Mouse (Mus musculus) midbrain, embryonic 12.5 days (tissue): ENCODE data around the gene Gpc4. TPM values are rescaled to one million over a fixed set of nuclear protein-coding genes. Genes with fewer than 3 reads are reported as not detected.

Experiments used
- ATAC-seq: fragments of 200-750 bp; cut with Nextera tagmentation; 2 replicates; pipeline ENCODE4 v1.8.0; 2017; ENCODE audit warnings: low read depth, moderate TSS enrichment, moderate library complexity; ENCODE audit not compliant: low FRiP score
- H3K27ac ChIP-seq: fragments of 300-500 bp; sonication (generic); replicated peaks from 2 replicates; pipeline ENCODE4 v1.5.1; 2016; ENCODE audit warnings: mild to moderate bottlenecking
- H3K27me3 ChIP-seq: fragments of 300-500 bp; sonication (generic); 2 replicates; pipeline ENCODE4 v1.6.1; 2016; ENCODE audit warnings: mild to moderate bottlenecking
- H3K36me3 ChIP-seq: fragments of 300-500 bp; sonication (generic); 2 replicates; pipeline ENCODE4 v1.6.1; 2016
- H3K4me1 ChIP-seq: fragments of 300-500 bp; sonication (generic); 2 replicates; pipeline ENCODE4 v1.6.1; 2016
- H3K4me2 ChIP-seq: fragments of 300-500 bp; sonication (generic); replicated peaks from 2 replicates; pipeline ENCODE4 v1.6.1; 2016; ENCODE audit warnings: mild to moderate bottlenecking, moderate library complexity
- H3K4me3 ChIP-seq: fragments of 300-500 bp; sonication (generic); 2 replicates; pipeline ENCODE4 v1.5.1; 2016; ENCODE audit warnings: mild to moderate bottlenecking
- H3K9ac ChIP-seq: fragments of 300-500 bp; sonication (generic); replicated peaks from 2 replicates; pipeline ENCODE4 v1.6.1; 2016; ENCODE audit warnings: mild to moderate bottlenecking, moderate library complexity
- H3K9me3 ChIP-seq: fragments of 300-500 bp; sonication (generic); 2 replicates; pipeline ENCODE4 v1.6.1; 2016; ENCODE audit warnings: mild to moderate bottlenecking
- WGBS: fragments of 180-500 bp; shearing (Covaris S2); methylation state at CpG from one replicate; pipeline ENCODE4 v1.1.7; 2016; 5-methylcytosine and 5-hydroxymethylcytosine counted together
- polyA plus RNA-seq: library from polyadenylated mRNA; unstranded; fragments of >200 nt; fragmentation: Nextera tagmentation; extraction: Ambion mirVana; gene quantifications from 2 replicates; pipeline ENCODE4 v1.2.1, GENCODE M21; 2016

Gpc4 gene
- polyA plus RNA-seq, 1 experiment from 2014 or later = 25.0 TPM

DNA sequence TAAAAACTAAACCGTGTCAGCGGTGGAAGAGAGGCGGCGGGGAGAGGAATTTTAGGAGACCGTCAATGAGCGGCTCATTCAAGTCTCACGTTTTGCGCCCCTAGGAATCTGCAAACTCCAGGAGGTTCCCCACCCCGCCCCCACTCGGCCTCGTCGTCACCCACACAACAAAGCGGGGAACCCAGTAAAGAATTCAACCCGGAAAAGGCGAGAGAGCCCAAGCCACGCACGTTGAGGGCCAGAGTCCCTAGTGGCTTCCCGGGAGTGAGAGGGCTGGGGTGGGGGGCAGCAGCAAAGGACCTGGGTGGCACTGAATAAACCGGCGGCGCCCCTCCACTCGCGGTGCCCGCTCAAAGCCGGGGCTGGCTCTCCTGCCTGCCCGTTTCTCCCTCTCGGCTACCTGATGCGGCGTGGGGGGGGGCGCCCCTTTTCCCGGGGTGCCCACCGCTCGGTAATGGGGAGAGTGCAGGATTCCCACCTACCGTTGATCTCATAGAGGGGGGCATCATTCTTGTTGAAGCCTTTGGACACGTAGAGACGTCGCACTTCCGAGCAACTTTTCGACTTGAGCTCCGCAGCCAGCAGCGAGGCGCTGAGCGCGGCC, 816 bp downstream of the Gpc4 start:
- no peak overlapping the region for H3K27ac ChIP-seq
- ATAC-seq = no peak
- 28% methylated on average over 43 of the region's 44 CpGs for WGBS
- no peaks in the 10 kb centered on the region for H3K9me3 ChIP-seq
- peak overlapping the region; percentile 69 for H3K4me2 ChIP-seq
- H3K4me1 ChIP-seq = peaks cover 7% of the 10 kb centered on the region; the same call in 1 of the 2 replicates
- H3K36me3 ChIP-seq = no peaks in the 10 kb centered on the region
- peak overlapping the region; percentile 62 for H3K9ac ChIP-seq
- H3K4me3 ChIP-seq = peak overlapping the region; percentile 51
- H3K27me3 ChIP-seq = peaks cover 23% of the 10 kb centered on the region

DNA sequence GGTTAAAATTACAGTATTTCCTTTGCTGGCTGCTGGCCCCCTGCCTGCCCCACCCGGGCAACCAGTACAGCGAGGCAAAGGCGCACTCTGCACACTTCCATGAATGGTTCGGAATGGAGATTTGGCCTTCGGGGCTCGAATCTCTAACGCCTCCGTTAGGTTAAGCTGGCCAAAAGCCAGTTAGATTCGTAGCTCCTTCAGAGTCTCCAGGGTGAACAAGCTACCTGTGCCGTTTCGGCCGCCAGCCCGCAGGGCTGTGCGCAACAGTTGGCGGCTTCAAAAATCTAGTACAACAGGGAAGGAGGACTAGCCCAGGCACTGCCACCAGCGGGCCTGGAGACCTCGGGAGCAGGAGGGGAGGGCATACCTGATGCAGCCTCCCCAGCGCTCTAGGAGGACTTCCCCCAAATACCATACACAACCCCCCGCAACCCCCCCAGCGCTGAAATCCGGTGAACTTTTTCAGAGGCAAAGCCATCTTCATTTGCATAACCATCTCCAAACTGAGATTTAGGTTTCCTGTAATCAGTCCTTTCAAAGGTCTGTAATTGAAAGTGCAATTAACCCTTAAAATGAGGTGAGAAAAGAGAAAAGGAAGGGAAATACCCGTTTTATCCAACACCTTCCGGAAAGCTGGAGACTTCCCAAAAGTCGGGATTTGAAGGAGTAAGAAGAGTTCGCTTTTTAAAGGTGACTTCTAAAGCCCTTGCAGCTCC, 1.5 kb downstream of the Gpc4 start:
- Histone ChIP-seq H3K9ac (peak overlapping the region; percentile 62; the same call in 1 of the 2 replicates), H3K4me1 (peaks cover 7% of the 10 kb centered on the region; the same call in 1 of the 2 replicates), H3K4me2 (peak overlapping the region; percentile 69), H3K4me3 (peak overlapping the region; percentile 51), H3K9me3 (no peaks in the 10 kb centered on the region), H3K27me3 (peaks cover 23% of the 10 kb centered on the region), H3K36me3 (no peaks in the 10 kb centered on the region), H3K27ac (no peak overlapping the region)
- 29% methylated on average over 25 of the region's 25 CpGs for WGBS
- no peak for ATAC-seq

DNA sequence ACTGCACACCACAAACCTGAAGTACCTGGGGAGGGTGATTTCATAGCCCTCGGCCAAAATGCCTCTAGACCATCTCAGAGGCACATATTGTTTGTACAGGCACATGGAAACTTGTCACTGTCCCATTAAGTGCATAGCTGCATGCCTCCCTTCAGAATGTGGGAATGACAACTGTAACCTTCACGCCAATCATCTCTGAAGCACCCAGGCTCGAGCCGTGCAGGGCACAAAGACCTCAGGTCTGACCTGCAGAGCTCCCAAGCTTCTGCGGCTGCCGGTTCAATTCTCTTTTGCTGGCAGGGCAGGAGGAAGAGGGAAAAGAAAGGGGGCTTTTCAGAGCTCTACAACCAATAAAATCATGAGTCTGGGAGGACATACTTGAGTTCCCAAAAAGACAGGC, 2.3 kb downstream of the Gpc4 start:
- H3K9ac ChIP-seq = no peak overlapping the region
- H3K4me2 ChIP-seq = peak overlapping the region; percentile 69
- H3K27me3 ChIP-seq = peaks cover 23% of the 10 kb centered on the region
- peak overlapping the region; percentile 51 for H3K4me3 ChIP-seq
- no peaks in the 10 kb centered on the region for H3K36me3 ChIP-seq
- H3K4me1 ChIP-seq = peaks cover 7% of the 10 kb centered on the region; the same call in 1 of the 2 replicates
- no peak overlapping the region for H3K27ac ChIP-seq
- H3K9me3 ChIP-seq = no peaks in the 10 kb centered on the region
- WGBS = 28% methylated on average over 6 of the region's 6 CpGs
- ATAC-seq = no peak

DNA sequence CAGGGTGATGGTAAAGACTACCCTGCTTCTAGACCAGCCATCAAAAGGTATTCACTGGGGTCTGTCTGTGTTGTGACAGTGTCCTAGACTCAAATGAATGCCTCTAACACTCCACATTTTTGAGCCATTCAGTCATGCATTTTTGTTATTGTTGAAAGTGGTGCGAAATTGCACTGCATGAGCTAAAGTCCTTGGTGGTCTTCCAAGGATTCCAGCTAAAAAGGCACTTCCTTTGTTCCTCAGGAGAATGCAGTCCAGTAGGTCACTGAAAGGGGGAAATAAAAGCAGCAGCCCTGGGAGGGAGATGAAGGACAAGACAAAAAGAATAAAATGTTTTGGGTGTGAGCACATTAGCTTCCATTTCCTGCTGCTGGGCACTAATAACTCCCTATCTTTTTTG, 2.8 kb downstream of the Gpc4 start:
- ATAC-seq = no peak
- Histone ChIP-seq H3K4me3 (0 out of 2 replicates have a peak overlapping the region, but pooled peaks have one; percentile 51), H3K27me3 (peaks cover 23% of the 10 kb centered on the region), H3K9ac (no peak overlapping the region), H3K9me3 (no peaks in the 10 kb centered on the region), H3K4me2 (peak overlapping the region; percentile 69; the same call in 1 of the 2 replicates), H3K36me3 (no peaks in the 10 kb centered on the region), H3K4me1 (peaks cover 7% of the 10 kb centered on the region; the same call in 1 of the 2 replicates), H3K27ac (no peak overlapping the region)
- 30% methylated on average over 1 of the region's 1 CpGs for WGBS

DNA sequence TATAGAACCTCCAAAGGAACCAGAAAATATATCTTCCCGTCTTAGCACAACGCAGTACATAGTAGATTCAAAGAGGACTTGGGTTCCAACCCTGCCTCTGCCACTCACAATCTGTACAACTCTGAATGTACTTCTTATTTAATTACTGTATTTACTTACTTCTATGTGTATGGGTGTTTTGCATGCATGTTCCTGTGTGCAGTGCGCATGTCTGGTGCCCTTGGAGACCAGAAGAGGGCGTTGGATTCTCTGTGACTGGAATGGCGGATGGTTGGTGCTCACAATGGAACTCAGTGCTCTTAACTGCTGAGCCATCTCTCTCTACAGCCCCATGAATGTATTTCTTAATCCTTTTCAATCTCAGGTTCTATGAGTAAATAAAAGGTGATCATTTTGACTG, 5.4 kb downstream of the Gpc4 start:
- Histone ChIP-seq H3K4me2 (no peak overlapping the region), H3K4me1 (0 out of 2 replicates have a peak, but pooled peaks cover 4% of the 10 kb centered on the region), H3K27me3 (peaks cover 19% of the 10 kb centered on the region; the same call in 1 of the 2 replicates), H3K4me3 (no peak overlapping the region), H3K36me3 (no peaks in the 10 kb centered on the region), H3K9ac (no peak overlapping the region), H3K9me3 (no peaks in the 10 kb centered on the region), H3K27ac (no peak overlapping the region)
- ATAC-seq = no peak
- 87% methylated on average over 5 of the region's 5 CpGs for WGBS

DNA sequence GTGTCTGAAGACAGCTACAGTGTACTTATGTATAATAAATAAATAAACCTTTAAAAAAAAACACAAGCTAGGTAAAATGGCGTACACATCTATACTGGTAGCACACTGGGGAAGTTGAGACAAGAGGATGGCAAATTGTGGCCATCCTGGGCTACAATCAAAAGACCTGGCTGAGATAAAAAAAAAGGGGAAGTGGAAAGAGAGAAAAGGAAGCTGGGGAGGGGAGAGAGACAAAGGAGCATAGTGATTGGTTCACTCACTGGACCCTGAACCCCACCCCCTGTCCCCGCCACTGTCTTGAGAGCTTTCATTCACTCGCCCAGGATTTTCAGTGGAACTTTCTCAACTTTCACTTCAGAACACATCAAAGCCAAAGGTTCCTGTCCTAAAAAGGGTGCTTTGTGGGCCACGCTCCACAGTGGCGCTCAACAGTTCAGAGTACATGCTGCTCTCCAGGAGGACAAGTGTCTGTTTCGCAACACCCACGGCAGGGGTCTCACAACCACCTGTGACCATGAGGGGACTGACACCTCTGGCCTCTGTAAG, 9.6 kb downstream of the Gpc4 start:
- no peaks in the 10 kb centered on the region for H3K4me1 ChIP-seq
- H3K9ac ChIP-seq = no peak overlapping the region
- no peaks in the 10 kb centered on the region for H3K9me3 ChIP-seq
- no peaks in the 10 kb centered on the region; the same call in 1 of the 2 replicates for H3K27me3 ChIP-seq
- no peaks in the 10 kb centered on the region for H3K36me3 ChIP-seq
- no peak for ATAC-seq
- no peak overlapping the region for H3K4me3 ChIP-seq
- no peak overlapping the region for H3K4me2 ChIP-seq
- WGBS = 86% methylated on average over 7 of the region's 7 CpGs
- H3K27ac ChIP-seq = no peak overlapping the region

DNA sequence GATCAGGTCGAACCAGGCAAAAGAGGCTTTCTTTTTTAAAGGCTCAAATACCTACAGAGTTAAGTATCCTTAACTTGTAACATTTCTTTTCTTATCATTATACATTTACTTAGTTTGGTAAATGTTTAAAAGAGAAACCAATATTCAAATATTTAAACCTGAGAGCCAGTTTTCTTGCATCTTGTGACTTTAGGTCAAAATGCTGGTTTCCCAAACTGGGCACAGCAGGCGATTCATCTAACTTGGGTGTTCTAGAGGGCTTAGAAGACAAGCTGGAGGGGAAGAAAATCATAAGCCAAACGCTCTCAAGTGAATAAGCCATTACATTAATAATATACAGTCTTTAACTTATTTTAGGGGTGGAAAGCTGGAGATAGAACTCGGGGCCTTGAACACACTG, 10.2 kb downstream of the Gpc4 start:
- no peak overlapping the region for H3K9ac ChIP-seq
- no peak overlapping the region for H3K27ac ChIP-seq
- ATAC-seq = no peak
- H3K9me3 ChIP-seq = no peaks in the 10 kb centered on the region
- 90% methylated on average over 4 of the region's 4 CpGs for WGBS
- H3K4me1 ChIP-seq = no peaks in the 10 kb centered on the region
- no peak overlapping the region for H3K4me3 ChIP-seq
- no peak overlapping the region for H3K4me2 ChIP-seq
- no peaks in the 10 kb centered on the region; the same call in 1 of the 2 replicates for H3K27me3 ChIP-seq
- H3K36me3 ChIP-seq = no peaks in the 10 kb centered on the region

DNA sequence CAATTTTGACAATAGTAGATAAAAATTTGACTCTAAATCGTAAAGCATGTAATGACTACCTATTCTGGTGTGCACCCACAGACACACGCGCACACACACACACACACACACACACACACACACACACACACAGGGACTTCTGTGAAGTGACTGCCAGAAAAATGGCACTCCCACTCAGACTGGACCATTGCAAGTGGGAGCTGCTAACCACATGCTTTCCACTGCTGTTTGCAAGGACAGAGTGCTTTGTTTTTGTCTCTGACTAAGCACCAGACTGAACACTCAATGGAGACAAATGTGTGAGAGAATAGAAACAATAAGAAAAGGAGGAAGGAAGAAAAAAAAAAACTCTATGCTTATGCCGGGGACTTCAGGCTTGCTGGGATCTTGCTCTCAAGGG, 11.6 kb downstream of the Gpc4 start:
- ATAC-seq = no peak
- Histone ChIP-seq H3K27ac (no peak overlapping the region), H3K4me3 (no peak overlapping the region), H3K9ac (no peak overlapping the region), H3K4me1 (no peaks in the 10 kb centered on the region), H3K36me3 (no peaks in the 10 kb centered on the region), H3K4me2 (no peak overlapping the region), H3K9me3 (no peaks in the 10 kb centered on the region), H3K27me3 (no peaks in the 10 kb centered on the region; the same call in 1 of the 2 replicates)
- 62% methylated on average over 4 of the region's 4 CpGs for WGBS

DNA sequence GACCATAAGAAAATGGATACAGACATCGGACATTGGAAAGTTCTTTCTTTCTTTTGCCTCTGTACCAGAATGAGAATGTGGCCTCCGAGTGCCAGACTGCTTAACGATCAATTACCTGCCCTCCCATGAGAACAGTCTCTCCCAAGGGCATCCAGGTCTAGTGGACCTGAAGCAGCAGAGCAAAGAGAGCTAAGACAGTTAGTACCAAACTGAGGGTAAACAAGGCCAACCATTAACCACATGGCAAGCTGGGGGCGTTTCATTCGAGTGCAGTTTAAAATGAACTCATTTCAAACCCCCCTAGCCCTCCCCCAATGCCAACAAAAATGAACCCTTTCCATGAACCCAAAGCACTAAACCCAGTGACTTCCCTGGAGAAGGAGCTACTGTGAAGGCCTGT, 12.1 kb downstream of the Gpc4 start:
- ATAC-seq = no peak
- H3K27me3 ChIP-seq = no peaks in the 10 kb centered on the region; the same call in 1 of the 2 replicates
- no peak overlapping the region for H3K4me2 ChIP-seq
- 89% methylated on average over 5 of the region's 5 CpGs for WGBS
- no peak overlapping the region for H3K9ac ChIP-seq
- no peak overlapping the region for H3K4me3 ChIP-seq
- no peak overlapping the region for H3K27ac ChIP-seq
- no peaks in the 10 kb centered on the region for H3K36me3 ChIP-seq
- H3K9me3 ChIP-seq = no peaks in the 10 kb centered on the region
- no peaks in the 10 kb centered on the region for H3K4me1 ChIP-seq

DNA sequence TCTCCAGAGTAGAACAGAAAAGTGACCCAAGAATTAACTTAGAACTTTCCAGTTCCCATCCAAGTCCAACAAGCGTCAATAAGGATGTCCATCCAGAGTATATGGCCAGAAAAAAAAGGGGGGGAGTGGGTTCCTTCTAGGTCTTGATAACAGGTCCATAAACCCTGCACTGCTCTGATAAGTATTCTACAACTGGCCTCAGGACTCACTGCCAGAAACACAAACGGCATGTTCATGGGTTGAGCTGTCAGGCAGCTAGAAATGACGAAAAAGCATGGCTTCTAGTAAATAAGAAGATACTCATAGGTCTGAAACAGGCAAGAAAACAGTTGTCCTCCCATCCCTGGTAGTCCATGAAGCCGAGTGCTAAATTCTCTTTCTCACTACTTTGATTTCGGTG, 13.5 kb downstream of the Gpc4 start:
- Histone ChIP-seq H3K27ac (no peak overlapping the region), H3K4me3 (no peak overlapping the region), H3K27me3 (no peaks in the 10 kb centered on the region; the same call in 1 of the 2 replicates), H3K36me3 (no peaks in the 10 kb centered on the region), H3K9me3 (no peaks in the 10 kb centered on the region), H3K9ac (no peak overlapping the region), H3K4me2 (no peak overlapping the region), H3K4me1 (no peaks in the 10 kb centered on the region)
- 89% methylated on average over 5 of the region's 5 CpGs for WGBS
- no peak for ATAC-seq

DNA sequence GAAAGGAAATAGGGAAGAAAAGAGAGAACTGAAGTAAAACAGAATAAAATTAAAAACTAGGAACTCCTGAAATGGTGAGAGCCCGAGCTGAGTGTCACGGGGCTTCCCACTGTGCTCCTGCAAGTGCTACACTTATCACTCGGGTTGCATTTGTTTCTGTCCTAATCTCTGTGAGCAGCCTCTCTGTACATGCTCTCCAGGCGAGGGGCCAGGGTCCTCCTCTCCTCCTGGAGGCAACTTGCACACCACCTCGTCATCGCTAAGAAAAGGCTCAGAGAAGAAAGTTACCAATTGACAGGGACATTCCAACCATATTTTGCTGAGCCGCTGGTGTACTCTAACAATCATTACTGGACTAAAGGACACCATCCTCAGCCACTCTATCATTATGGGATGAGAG, 14.0 kb downstream of the Gpc4 start:
- Histone ChIP-seq H3K9me3 (no peaks in the 10 kb centered on the region), H3K4me1 (no peaks in the 10 kb centered on the region), H3K27me3 (no peaks in the 10 kb centered on the region; the same call in 1 of the 2 replicates), H3K4me2 (no peak overlapping the region), H3K4me3 (no peak overlapping the region), H3K36me3 (no peaks in the 10 kb centered on the region), H3K27ac (no peak overlapping the region), H3K9ac (no peak overlapping the region)
- no peak for ATAC-seq
- 83% methylated on average over 7 of the region's 7 CpGs for WGBS

DNA sequence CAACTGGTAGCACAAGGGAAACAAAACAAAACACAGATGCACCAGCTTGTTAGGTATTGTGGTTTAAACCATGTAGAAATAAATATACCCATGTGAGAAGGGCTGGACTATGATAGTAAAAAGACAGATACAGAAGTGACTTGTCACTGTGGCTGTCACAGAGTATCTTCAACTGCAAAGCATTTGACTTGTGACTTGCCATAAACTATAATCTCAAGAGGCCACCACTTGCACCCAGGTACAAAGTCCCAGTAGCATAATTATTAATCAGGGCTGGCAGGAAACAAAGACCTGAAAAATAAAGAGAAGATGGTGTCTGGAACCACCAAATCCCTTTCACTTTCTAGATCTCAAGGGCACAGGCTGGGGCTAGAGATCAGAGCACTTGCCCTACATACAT, 19.5 kb downstream of the Gpc4 start:
- no peak for ATAC-seq
- H3K36me3 ChIP-seq = no peaks in the 10 kb centered on the region
- H3K27ac ChIP-seq = no peak overlapping the region
- no peaks in the 10 kb centered on the region for H3K9me3 ChIP-seq
- no peak overlapping the region for H3K4me3 ChIP-seq
- H3K4me2 ChIP-seq = no peak overlapping the region
- no peaks in the 10 kb centered on the region; the same call in 1 of the 2 replicates for H3K4me1 ChIP-seq
- no peak overlapping the region for H3K9ac ChIP-seq
- no peaks in the 10 kb centered on the region for H3K27me3 ChIP-seq
